Mouse (Mus musculus) liver, embryonic 11.5 days (tissue): ENCODE results near the gene Esm1. TPM values are rescaled to one million over a fixed set of nuclear protein-coding genes. Genes with fewer than 3 reads are reported as not detected.

Source experiments
- ATAC-seq: fragments of 200-750 bp; cut with Nextera tagmentation; replicated peaks from 2 replicates; pipeline ENCODE4 v1.8.0; 2017; ENCODE audit warnings: moderate number of reproducible peaks, mild to moderate bottlenecking, moderate TSS enrichment, moderate library complexity; ENCODE audit not compliant: low FRiP score
- DNase-seq: peaks from one replicate; pipeline ENCODE4 v3.0.0-alpha.2; 2017; ENCODE audit warnings: low spot score
- H3K27ac ChIP-seq: fragments of 300-500 bp; sonication (generic); 2 replicates; pipeline ENCODE4 v1.5.1; 2014; ENCODE audit warnings: mild to moderate bottlenecking, low read depth, low read length, control low read depth
- H3K27me3 ChIP-seq: fragments of 300-500 bp; sonication (generic); replicated peaks from 2 replicates; pipeline ENCODE4 v1.6.1; 2014; ENCODE audit warnings: low read length, mixed read lengths; ENCODE audit not compliant: control insufficient read depth, insufficient read depth
- H3K36me3 ChIP-seq: fragments of 300-500 bp; sonication (generic); 2 replicates; pipeline ENCODE4 v1.6.1; 2014; ENCODE audit warnings: mild to moderate bottlenecking, low read length, moderate library complexity, mixed read lengths; ENCODE audit not compliant: control insufficient read depth, insufficient read depth
- H3K4me1 ChIP-seq: fragments of 300-500 bp; sonication (generic); replicated peaks from 2 replicates; pipeline ENCODE4 v1.6.1; 2014; ENCODE audit warnings: low read length, mixed read lengths; ENCODE audit not compliant: control insufficient read depth, insufficient read depth
- H3K4me2 ChIP-seq: fragments of 300-500 bp; sonication (generic); 2 replicates; pipeline ENCODE4 v1.6.1; 2014; ENCODE audit warnings: mild to moderate bottlenecking, control low read depth, moderate library complexity
- H3K4me3 ChIP-seq: fragments of 300-500 bp; sonication (generic); 2 replicates; pipeline ENCODE4 v1.5.1; 2014; ENCODE audit warnings: low read depth, low read length, control low read depth
- H3K9ac ChIP-seq: fragments of 300-500 bp; sonication (generic); 2 replicates; pipeline ENCODE4 v1.6.1; 2014; ENCODE audit warnings: low read depth, low read length, control low read depth
- H3K9me3 ChIP-seq: fragments of 300-500 bp; sonication (generic); 2 replicates; pipeline ENCODE4 v1.6.1; 2016; ENCODE audit warnings: low read length, inconsistent platforms, mixed read lengths; ENCODE audit not compliant: control insufficient read depth
- WGBS: fragments of 180-500 bp; shearing (Covaris S2); extraction: QIAGEN DNeasy Blood & Tissue Kit; methylation state at CpG from one replicate; pipeline ENCODE4 v1.1.7; 2014; 5-methylcytosine and 5-hydroxymethylcytosine counted together
- polyA plus RNA-seq: library from polyadenylated mRNA; unstranded; fragments of >200 nt; fragmentation: Nextera tagmentation; extraction: Ambion mirVana; gene quantifications from 2 replicates; pipeline ENCODE4 v1.2.1, GENCODE M21; 2014

The Esm1 gene
- 3.3 and 3.7 TPM in 2 replicates for polyA plus RNA-seq

DNA sequence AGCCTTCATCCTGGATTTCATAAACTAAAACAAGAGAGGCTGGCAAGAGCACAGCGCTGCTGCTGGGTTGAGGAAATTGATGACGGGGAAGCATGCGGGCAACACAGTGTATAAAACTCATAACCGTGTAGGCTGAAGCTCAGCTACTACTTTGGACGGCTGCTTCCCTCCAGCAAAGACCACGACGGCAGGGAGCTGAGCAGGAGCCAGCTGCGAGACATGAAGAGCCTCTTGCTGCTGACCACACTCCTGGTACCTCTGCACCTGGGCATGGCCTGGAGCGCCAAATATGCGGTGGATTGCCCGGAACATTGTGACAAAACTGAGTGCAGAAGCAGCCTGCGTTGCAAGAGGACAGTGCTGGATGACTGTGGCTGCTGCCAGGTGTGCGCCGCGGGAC, at the start of gene Esm1:
Gene Esm1 (plus strand): TSS at position 36 of the 400 bp plus-strand sequence.
- Histone ChIP-seq H3K4me2 (0 out of 2 replicates have a peak within 1 kb of the TSS, but pooled peaks have one; percentile 1), H3K27me3 (peaks cover 10% of the 10 kb centered on the region), H3K4me1 (peaks cover 2% of the 10 kb centered on the region; the same call in 1 of the 2 replicates), H3K9me3 (no peaks in the 10 kb centered on the region), H3K27ac (no peak within 1 kb of the TSS), H3K9ac (no peak within 1 kb of the TSS), H3K36me3 (no peaks in the 10 kb centered on the region), H3K4me3 (no peak within 1 kb of the TSS)
- ATAC-seq (no peak), DNase-seq (no peak)
- 41% methylated on average over 15 of the region's 15 CpGs for WGBS

DNA sequence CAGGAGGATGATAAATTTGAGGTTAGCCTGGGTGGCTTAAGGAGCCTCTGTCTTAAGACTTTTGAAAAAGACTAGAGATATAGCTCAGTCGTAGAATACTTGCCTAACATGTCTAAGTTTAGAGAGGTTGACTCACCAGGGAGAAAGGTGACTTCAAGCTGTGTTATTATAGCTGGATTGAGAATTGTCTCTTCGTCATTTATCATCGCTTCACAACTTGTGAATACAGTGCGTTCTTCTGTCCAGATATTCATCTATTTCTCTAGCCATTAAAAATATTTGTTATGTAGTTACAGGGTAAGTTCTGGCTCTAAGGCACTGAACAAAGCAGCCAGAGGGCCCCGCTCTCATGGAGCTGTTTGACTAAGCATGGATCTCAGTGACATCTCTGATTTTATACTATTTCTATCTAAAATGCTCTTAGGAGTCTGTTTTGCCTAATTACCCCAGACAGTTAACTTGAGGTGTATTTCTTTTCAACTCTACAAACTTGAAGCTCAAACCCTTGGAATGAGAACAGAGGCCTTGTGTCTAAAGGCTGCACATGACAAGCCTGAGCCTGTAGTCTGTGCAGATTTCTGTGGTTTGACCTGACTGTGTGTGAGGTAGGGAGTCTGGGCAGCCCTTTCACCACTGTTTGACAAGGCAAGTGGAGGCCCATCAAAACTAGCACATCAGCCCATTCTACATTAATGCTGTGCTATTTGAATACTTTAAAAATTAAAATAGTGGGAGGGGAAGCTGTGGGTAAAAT, 45.0 kb upstream of the Esm1 start:
- H3K4me1 ChIP-seq, result no peaks in the 10 kb centered on the region
- H3K9me3 ChIP-seq, result no peaks in the 10 kb centered on the region
- no peak overlapping the region for H3K9ac ChIP-seq
- H3K27me3 ChIP-seq, result no peaks in the 10 kb centered on the region
- H3K4me3 ChIP-seq, result no peak overlapping the region
- no peak overlapping the region for H3K27ac ChIP-seq
- 84% methylated on average over 5 of the region's 5 CpGs for WGBS
- no peaks in the 10 kb centered on the region for H3K36me3 ChIP-seq
- no peak for DNase-seq
- no peak for ATAC-seq
- H3K4me2 ChIP-seq, result no peak overlapping the region

GRCm38 (mm10) chr13:113168018-113168534, 41.4 kb upstream of the Esm1 start:
- no peaks in the 10 kb centered on the region for H3K36me3 ChIP-seq

GRCm38 (mm10) chr13:113170256-113170655, 39.2 kb upstream of the Esm1 start:
- Histone ChIP-seq H3K27me3 (no peaks in the 10 kb centered on the region), H3K36me3 (no peaks in the 10 kb centered on the region), H3K4me3 (no peak overlapping the region), H3K4me1 (no peaks in the 10 kb centered on the region), H3K9ac (no peak overlapping the region), H3K27ac (no peak overlapping the region), H3K4me2 (no peak overlapping the region), H3K9me3 (no peaks in the 10 kb centered on the region)
- DNase-seq, result no peak
- no peak for ATAC-seq

More at GRCm38 (mm10) chr13:113168018-113168534, 41.4 kb upstream of the Esm1 start:
- H3K4me1 ChIP-seq, result no peaks in the 10 kb centered on the region
- WGBS, result 67% methylated on average over 9 of the region's 9 CpGs
- no peaks in the 10 kb centered on the region for H3K27me3 ChIP-seq
- no peak overlapping the region for H3K4me2 ChIP-seq
- ATAC-seq (no peak; the same call in 1 of the 2 replicates), DNase-seq (no peak)
- no peak overlapping the region for H3K4me3 ChIP-seq
- no peak overlapping the region for H3K27ac ChIP-seq
- H3K9ac ChIP-seq, result no peak overlapping the region
- no peaks in the 10 kb centered on the region for H3K9me3 ChIP-seq

GRCm38 (mm10) chr13:113174162-113174561, 35.3 kb upstream of the Esm1 start:
- H3K27me3 ChIP-seq, result no peaks in the 10 kb centered on the region
- no peaks in the 10 kb centered on the region for H3K4me1 ChIP-seq
- no peak overlapping the region for H3K27ac ChIP-seq
- no peak for ATAC-seq
- no peak overlapping the region for H3K9ac ChIP-seq
- no peak overlapping the region for H3K4me2 ChIP-seq
- no peak overlapping the region for H3K4me3 ChIP-seq
- 89% methylated on average over 6 of the region's 6 CpGs for WGBS
- DNase-seq, result no peak
- H3K9me3 ChIP-seq, result no peaks in the 10 kb centered on the region
- no peaks in the 10 kb centered on the region for H3K36me3 ChIP-seq

- Histone ChIP-seq H3K27ac (no peak overlapping the region), H3K36me3 (no peaks in the 10 kb centered on the region), H3K9ac (no peak overlapping the region), H3K4me2 (no peak overlapping the region), H3K27me3 (no peaks in the 10 kb centered on the region), H3K9me3 (no peaks in the 10 kb centered on the region), H3K4me1 (no peaks in the 10 kb centered on the region), H3K4me3 (no peak overlapping the region)
- ATAC-seq (no peak), DNase-seq (no peak)
- WGBS, result 84% methylated on average over 8 of the region's 8 CpGs
Measured at GRCm38 (mm10) chr13:113183310-113183709, 26.1 kb upstream of the Esm1 start.

DNA sequence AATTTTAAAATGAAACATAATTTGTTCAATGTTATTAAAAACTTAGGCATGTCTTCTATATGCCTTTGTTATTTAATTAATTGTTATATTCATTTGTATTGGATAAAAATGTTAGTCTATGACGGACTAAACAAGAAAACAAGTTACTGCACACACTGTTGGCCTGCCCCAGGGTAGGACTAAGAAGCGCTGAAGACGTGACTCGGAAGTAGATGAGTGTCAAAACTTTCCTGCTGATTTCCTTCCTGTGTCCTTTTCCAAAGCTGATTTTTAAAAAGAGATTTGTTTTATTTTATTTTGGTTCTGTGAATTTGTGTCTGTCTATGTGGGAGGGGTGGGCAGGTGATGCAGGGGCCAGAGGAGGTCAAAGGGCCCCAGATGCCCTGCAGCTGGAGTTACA, 25.7 kb upstream of the Esm1 start:
- no peaks in the 10 kb centered on the region for H3K9me3 ChIP-seq
- no peaks in the 10 kb centered on the region for H3K4me1 ChIP-seq
- no peaks in the 10 kb centered on the region for H3K36me3 ChIP-seq
- no peak for DNase-seq
- no peak overlapping the region for H3K4me3 ChIP-seq
- WGBS, result 89% methylated on average over 4 of the region's 4 CpGs
- H3K27me3 ChIP-seq, result no peaks in the 10 kb centered on the region
- H3K27ac ChIP-seq, result no peak overlapping the region
- H3K9ac ChIP-seq, result no peak overlapping the region
- no peak overlapping the region for H3K4me2 ChIP-seq
- no peak for ATAC-seq

DNA sequence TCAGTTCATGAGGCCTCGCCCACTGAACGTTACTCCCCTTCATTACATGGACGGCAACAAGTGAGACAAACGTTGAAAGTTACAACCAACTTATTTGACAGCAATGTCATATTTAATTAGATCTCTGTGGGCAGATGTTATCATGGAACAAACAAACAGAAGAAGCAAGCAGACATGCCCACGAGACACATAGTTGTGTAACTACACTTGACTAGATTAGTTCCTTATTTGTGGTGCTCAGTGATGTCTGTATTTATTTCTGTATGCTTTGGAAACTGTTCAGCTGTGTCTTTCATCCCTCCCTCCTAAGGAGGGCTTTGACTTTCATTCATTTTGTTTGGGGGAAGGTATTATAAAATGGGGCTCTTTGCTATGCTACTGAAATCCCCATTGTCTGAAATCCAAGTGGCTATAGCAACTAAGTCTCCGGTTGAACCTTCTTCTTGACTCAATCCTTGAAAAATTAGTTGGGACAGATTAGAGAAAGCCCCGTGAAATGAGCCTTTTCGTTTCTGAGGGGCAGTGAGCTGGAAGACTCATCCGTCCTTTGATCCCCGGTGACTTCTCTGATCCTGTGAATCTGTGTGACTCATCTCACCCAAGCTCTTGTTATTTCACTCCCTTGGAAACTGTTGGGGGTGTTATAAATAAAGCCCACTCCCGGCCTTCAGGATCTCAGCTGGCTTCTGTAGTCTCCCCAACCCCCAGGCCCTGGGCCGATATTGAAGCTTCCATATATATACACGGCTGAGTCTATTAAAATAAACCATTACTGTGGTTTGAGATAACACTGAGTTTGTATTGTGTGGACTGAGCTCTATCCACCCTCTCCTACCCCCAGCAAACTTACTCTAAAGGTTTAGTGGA, 12.4 kb upstream of the Esm1 start:
- no peak for ATAC-seq

More for the DNA sequence above, 12.4 kb upstream of the Esm1 start:
- H3K27ac ChIP-seq, result no peak overlapping the region
- WGBS, result 68% methylated on average over 13 of the region's 13 CpGs
- no peaks in the 10 kb centered on the region for H3K4me1 ChIP-seq
- H3K27me3 ChIP-seq, result no peaks in the 10 kb centered on the region
- no peak overlapping the region for H3K4me3 ChIP-seq
- H3K4me2 ChIP-seq, result no peak overlapping the region
- no peak for DNase-seq
- H3K36me3 ChIP-seq, result no peaks in the 10 kb centered on the region
- H3K9me3 ChIP-seq, result no peaks in the 10 kb centered on the region
- H3K9ac ChIP-seq, result no peak overlapping the region
